Mouse (Mus musculus): ENCODE measurements at regions not wholly inside any gene's neighbourhood (a gene's known extent, or its start where the extent isn't known, plus 50 kb on each side); places are given as distances from the start of the nearest gene placed in this dataset.

DNA sequence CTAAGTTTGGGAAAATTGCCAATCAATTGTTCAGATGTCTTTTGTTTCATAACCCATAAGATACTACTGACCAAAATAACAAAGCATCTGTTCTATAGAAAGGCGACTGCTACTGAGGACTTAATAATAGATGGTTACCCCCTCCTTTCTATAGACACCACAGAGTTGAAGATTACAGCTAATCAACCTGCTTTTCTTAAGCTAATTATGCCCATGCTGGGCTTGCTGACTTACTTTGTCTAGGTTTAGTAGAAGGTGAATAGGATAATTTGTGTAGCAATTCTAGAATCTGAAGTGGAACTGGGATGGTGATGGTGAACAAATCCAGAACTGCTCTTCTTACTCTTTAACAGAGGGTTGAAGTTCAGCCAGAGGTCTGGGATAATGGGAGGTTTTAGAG lies 53.8 kb upstream of the Tbx18 start:
- no peak for DNase-seq

DNA sequence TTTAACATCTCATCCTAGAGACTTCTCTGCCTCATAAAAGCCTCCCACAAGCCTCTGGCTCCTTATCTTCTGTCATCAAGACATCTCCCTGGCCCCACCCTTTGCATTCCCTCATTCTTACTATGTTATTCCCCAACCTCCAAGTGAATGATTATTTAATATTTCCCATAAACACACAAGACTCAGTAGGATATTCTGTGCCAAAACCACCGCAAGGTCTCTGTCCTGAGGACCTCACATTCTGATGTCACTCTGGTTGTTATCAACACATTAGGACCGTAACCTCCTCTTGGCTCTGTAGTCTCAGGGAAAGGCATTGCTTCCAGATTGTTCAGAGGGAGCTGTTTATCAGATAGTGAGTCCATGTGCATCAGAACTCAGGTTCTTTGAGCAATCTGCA lies 80.7 kb upstream of the Tbx18 start:
- DNase-seq: no peak

DNA sequence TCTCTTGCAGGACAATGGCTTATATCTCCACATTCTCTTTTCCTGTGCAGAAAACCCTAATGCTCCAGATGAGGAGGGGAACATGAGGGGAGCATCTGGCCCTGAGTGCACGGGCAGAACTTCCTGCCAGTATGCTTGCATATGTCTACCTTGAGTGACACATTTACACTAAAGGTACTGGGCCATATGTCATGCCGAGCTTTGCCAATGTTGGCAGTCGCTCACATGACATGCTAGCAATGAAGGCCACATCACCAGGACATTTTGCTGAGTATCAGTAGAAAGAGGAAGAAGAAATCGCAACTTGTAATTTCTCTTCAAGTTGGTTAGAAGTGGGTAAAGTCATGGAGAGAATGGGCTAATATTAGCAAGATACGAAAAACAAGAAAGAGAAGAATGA lies 91.2 kb upstream of the Tbx18 start:
- DNase-seq: no peak

DNA sequence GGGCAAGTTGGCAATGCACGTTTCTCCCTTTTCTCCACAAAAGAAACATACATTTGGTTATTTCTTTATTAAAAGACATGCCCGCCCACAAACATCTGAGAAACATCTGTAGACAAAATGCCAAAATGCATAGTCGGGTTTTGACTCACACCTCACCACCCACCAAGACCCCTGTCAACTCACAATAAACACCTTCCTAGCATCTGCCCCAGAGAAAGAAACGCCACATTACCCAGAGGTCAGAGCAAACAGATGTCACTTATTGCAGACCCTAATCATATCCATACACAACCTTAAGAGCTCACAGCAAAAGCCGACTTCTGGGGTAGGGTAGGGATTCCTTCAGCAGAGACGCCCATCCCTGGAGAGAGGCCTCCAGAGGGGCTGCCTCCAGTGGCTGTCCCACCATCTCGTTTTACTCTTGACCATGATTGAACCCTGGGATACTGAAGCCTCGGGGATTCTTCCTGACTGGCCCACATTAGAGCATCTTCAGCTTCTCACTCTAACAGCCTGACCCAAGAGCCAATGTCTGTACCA lies 93.7 kb upstream of the Tbx18 start:
- no peak for DNase-seq

DNA sequence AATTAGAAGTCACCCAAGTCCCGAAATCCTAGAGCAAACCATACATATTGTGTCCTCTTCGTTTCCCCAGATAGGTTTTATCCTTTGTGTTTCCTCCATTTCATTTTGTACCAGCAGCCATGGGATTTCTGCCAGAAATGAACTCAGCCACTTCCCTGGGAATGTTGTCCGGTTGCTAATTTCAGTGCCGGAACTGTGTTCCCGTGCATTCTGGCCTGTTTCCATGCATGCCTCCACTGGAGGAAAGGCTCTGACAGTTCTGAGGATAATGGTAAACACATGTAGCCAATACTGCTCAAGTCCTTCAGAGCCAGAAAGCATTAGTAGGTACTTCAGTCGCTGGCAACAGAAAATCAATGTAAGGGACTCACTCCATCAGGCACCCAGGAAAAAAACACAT lies 112.8 kb upstream of the Tbx18 start:
- DNase-seq: peak; percentile 3

DNA sequence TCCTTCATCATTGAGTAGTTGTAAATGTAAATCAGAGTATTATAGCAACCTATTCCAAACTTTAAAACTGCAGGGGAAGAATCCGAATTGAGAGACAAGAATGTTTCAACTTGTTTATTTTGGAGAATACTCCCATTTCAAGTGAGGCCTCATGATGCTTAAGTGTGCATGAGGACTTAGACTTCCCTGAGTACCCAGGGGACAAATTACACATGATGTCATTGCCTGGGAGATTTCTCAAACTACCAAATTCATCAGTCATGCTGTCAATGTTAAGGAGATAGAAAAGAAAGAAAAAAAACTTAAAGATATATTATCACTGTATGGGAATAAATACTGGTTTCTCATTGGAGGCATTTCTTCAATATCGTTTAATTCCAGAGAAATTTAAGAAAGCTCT lies 113.4 kb upstream of the Tbx18 start:
- no peak for DNase-seq

DNA sequence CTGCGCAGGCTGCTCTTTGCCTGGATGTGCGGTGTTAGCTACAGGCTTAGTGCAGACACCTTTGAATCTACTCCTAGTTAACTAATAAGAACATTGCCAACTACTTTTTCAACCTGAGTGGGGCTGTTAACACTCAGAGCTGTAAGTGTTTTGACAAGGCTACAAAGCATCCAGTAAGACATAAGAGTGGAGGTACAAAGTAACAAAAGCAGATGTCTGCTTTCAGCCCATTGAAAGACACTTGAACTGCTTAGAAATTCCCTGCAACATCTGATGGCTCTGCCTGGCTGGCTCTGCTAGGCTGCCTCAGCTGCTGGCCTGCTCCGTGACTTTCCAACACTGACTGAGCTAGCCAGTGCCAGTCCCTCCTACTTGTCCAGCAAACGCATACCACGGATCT lies 117.8 kb upstream of the Tbx18 start:
- DNase-seq: no peak

DNA sequence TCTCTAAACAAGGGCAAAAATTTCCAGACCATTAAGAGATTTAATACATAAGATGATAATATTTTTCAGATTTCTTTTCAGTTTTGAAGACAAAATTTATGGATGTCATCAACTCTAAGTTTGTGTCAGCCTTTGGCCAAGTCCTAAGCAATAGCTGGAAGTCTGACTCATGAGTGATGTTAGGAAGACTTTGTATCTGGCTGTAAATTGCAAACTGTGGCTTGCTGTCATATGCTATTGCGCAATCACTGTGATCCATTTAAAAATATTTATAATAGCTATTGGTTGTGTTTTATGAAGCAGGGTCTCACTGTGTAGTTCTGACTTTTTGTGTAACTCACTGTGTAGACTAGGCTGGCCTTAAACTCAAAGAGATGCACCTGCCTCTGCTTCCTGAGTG lies 119.1 kb upstream of the Tbx18 start:
- DNase-seq: no peak

DNA sequence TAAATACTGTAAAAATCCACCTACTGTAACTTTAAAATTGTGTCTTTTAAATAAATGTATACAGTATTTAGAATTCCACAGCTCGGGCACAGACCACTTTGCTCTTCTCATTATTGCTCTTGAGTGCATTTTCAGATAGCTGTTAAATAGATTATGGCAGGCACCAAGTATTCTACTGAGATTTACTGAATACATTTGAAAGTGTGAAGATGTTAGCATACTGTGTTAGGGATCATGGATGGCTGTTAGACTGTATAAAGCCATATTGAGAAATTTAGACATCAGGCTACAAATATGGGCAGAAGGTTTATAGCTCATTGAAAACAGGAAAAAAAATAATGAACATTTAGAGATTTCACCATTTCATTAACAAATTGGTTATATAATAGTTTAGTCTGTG lies 130.5 kb upstream of the Tbx18 start:
- no peak for DNase-seq

DNA sequence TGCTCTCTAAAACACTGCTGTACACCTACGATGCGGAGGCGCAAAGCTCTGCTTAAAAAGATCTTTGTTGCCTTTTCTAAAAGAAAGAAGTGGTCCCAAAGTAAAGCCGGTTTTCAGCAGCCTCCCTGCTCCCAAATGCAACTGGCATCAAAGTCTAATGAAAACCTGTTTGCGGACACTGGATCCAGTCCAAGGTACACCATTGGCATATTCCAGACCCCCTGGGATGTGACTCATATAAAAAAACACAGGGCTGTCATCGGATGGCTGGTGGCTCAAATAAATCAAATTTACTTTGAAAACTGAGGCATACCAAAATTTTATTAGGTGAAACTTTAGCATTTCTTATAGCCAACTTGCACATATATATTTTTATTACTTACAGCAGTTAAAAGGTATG lies 134.2 kb upstream of the Tbx18 start:
- no peak for DNase-seq

DNA sequence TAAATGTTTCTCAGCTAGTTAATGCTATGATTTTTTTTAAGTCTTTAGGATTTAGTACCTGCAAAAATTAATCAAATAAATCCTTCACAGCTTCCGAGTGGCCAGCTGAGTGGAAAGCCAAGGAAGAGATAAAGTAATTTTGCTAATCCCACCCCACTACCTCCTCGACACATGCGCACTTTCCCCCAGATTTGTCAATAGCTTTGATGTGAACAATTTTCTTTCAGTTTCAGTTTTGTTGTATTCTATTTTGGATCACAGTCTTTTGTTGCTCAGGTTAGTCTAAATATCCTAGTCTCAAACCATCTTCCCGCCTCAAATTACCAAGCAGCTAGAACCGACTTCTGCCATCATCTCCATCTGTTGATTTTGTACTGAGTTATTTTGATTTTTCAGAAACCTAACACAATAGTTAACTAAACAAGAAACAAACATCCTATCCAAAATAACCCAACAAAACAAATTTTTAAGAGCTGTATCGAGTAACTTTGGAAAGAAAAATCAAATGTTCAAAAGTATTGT lies 141.4 kb upstream of the Tbx18 start:
- no peak for DNase-seq

DNA sequence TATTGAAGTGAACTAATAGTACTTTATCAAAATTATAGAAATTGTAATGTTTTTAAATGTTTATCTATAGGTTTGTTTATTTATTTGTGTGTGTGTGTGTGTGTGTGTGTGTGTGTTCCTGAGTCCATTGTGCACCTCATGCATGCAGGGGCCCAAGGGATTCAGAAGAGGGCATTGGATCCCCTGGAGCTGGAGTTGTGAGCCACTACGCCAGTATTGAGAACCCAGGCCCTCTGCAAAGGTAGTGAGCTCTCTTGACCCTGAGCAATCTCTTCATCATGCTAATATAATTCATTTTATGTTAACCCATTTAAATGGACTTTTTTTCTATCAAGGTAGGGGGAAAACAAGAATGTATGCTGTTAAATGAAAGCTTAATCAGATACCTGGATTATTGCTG lies 151.5 kb upstream of the Tbx18 start:
- DNase-seq: no peak

DNA sequence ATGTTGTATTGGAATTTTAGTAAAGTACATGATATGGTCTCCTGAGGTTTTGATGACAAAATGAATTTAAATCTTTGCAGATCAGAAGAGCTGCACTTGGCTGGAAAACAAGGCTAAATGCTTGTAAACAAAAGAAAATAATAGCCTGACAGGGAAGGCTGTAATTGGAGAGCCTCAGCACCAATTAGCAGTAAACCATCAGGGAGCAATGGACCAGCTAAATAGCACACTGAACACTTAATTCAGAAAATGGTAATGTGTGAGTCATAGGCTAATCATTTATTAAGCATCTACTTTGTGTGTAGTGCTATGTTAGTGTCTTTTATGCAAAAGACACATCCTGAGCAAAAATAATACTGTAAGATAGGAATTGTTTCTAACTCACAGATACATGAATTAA lies 152.0 kb upstream of the Tbx18 start:
- DNase-seq: no peak

DNA sequence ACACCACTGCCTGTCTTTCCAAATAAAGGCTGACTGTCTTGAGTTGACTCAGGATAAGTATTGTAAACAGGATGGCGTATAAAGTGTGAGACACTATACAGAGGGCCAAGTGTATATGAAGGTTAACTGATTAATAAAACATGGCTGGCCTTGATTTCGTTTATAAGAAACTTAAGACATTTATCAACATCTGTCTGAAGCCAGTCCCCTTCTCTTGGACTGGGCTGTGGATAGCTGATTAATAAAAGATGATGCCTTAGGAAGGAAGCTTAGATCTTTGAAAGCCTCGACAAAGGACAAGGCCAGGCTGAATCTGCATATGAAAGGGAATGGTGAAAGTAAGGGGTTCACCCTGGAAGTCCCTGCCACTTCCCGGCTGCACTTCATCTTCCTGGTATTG lies 163.0 kb upstream of the Tbx18 start:
- DNase-seq: no peak

DNA sequence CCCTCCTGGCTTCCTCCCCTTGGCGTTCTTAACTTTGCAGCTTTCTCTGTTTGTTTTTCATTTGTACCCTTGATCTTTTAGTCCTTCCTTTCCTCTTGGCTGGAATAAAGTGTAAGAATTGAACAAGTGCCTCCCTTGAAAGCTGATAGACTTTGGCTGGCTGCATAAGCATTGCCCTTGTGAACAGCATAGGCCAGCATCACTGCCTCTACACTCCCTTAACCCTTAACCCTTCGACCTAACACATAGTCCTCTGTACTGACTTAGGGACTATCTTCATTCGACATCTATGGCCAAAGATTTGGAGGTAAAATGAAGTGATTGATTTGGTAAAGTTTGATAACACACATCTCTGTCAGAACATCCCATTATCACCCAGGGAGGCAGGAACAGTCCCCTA lies 163.5 kb upstream of the Tbx18 start:
- no peak for DNase-seq

DNA sequence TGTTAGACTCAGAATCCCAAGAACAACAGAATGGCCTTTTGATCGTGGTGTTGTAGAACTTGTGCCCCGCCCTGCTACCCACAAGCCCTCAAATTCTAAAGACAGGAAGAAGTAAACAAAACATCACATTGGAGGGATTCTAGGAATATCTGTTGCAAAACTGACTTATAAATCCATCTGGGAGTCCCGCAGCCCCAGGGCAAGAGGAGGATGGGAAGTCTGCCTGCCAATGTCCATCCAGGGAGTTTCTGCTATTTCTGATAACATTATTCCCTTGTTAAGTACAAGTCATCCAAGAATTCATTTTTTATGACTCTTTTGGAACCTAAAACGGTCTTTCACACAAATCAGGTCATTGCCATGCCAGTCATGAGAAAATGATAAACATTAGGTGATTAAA lies 164.5 kb upstream of the Tbx18 start:
- DNase-seq: no peak

DNA sequence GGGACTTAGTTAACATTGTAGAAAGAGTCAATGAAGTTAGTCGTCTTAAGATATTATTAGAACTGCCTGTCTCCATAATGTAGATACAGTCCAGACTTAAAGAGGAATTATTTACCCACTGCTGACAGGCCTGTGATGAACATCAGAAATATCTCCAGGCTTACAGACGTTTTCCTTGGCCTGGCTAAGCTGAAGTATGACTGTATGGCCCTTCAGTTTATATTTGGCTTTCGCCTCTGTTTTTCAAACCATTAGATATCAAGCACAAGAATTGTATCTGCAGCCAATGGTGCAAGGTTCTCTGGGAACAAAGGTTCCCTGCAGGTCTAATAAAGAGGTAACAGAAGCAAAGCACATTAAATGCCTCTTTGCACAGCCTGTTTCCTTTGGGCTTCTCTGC lies 166.3 kb upstream of the Tbx18 start:
- DNase-seq: no peak

DNA sequence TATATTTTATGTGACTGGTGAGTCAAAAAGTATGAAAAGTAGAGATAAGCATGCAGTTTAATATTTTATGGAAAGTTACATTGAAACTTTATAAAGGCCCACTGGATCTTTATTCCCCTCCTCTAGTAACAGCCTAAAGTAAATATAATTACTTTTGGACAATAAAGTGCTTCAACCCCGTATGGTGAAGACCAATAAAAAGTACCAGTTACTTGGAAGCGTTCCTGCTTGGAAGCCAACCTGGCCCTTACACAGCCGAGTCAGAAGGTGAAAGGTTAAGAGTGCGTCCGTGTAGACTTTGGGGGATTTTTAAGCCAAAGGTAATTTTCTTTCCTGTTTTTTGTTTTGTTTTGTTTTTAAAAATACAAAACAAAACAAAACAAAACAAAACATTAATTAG lies 168.3 kb upstream of the Tbx18 start:
- no peak for DNase-seq

DNA sequence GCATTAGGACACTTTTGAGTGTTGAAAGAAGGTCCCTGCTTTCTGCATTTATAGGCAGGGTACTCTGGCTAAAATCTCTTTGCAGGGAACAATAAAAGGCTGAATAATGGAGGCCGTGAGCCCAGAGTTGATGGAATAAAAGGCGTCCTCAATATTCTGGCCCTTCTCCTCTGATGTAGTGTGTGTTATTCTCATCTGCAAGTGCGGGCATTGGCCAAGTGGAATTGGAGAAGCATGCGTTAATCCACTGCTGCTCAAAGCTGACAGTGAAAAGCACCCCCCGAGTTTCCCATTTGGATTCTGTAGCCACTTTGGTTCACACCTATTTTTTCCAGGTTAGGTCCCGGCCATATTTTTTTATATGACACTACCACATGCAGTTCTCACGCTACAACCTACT lies 168.7 kb upstream of the Tbx18 start:
- DNase-seq: no peak

DNA sequence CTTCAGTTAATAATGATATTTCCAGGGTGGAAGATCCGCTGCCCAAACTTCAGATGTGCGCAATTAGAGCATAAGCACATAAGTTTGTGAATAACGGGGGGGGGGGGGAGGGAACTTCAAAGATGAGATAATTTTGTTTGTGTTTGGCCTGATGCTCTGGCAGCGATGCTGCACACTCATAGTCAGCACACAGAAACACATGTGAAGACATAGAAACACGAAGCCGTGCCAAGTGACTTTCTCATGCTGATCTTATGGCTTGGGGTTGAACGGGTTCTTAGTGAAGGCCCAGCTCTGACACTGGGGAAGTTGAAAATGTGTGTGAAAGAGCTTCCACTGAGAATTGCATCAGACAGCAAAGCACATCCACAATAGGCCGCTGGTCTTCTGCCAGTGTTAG lies 190.2 kb upstream of the Tbx18 start:
- DNase-seq: no peak

DNA sequence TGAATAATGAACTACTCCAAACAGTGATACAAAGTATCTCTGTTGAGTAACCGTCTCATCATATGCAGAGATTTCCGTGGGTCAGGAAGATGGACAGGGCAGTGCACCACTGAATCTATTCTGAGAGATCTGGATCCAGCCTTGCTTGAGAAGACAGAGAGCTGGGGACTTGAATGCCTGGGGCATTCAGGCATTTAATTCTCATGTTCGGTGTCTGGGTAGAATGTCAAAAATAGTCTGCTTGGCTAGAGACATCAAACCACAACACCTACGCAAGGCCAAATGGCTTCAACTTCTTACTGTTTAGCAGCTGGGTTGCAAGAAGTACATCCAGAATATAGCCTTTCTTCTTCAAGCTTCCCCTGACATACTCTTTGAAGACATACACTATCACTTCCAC lies 194.1 kb upstream of the Tbx18 start:
- no peak for DNase-seq

DNA sequence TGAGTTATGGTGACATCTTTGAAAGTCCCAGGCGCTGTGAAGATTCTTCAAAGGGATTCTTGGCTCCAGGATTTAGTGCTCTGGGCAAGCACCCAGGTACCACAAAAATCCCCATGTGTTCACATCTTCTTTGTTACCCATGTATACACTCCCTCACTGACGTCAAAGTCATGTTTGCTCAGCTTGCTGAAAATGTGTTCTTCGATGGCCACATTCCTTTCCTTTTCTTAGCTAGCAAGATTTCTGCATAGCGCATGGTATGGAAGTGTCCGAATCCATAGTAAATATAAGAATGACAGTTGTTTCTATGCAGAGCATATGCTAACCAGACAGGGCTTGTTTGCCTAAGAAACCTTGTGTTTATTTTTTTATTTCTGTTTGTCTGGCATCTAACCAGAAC lies 202.2 kb upstream of the Tbx18 start:
- DNase-seq: no peak

DNA sequence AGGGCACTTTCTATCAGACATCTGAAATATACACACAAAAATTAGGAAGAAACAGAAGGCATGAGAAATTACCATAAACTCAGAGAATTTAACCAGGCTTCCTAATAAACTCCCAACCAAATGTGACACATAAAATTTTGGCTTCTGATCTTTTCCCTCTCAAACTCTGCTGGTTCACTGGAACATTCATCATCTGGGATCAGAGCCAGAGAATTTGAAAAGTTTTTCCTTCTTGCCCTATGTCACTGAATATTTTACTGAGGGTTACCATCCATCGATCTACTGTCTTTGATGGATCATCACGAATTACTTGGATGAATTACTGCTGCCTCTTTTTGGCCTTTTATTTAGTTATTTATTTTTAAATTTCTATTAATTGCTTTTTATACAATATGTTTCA lies 221.4 kb upstream of the Tbx18 start:
- DNase-seq: no peak

DNA sequence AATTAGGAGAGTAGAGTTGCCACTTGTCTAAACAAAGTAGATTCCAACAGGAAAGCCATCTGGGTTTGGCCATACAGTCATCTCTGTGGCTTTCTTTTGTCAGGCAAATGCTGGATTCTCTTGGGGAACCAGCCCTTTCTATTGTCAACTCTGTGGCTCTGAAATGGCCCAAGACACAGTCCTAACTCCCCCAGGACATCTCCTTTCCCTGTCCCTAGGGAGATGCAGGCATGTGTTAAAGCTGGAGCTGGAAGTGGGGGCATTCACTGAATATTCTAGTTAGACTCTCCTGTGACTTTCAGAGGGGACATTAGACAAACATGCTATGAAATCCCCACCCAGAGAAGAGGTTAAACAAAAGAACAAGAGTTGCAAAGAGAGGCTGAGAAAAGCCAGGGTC lies 223.9 kb upstream of the Tbx18 start:
- no peak for DNase-seq

DNA sequence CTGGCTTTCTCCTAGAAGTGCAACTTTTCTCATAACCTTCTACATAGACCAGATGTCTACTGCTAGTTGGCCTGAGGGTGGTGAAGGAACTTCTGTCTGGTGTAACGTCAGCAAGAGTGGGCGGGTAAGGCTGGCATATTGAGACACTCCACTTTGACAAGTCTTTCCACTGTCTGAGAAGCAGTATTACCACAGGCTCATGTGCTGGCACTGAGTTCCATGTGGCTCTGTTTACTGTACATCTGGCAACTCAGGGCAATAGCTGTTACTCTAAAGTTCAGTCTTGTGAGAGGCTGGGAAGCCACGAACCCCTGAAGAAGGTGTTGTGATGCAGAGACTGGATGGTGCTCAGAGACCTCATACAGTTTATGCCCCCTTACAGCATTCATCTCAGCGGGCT lies 230.7 kb upstream of the Tbx18 start:
- DNase-seq: no peak

DNA sequence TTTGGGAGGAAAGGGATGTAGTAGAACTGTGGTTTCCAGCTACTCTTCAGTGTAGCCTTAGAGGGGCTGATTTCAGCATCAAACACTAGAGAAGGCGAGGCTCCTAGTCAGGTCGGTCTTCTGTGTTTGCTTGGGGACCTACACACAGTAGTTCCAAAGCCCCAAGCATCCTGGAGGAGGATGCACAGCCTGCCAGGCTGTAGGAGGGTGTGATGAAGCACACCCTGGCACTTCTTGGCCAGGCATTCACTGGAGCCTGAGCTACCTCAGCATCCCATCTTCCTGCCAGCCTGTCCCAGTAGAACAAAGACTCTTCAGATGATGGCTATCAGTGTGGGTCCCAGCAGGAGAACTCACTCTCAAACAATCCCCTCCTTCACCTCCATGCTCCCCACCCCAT lies 233.4 kb upstream of the Tbx18 start:
- no peak for DNase-seq
